Mouse (Mus musculus) forebrain, embryonic 16.5 days (tissue): ENCODE results near the gene 6030408B16Rik. TPM values are rescaled to one million over a fixed set of nuclear protein-coding genes. Genes with fewer than 3 reads are reported as not detected.
A peak's percentile ranks its signal among the peaks of the same experiment; 100 is the strongest.

ENCODE experiments used
- ATAC-seq: fragments of 200-750 bp; cut with Nextera tagmentation; 2 replicates; pipeline ENCODE4 v1.8.0; 2017; ENCODE audit warnings: mild to moderate bottlenecking, moderate library complexity
- H3K27ac ChIP-seq: fragments of 300-500 bp; sonication (generic); 2 replicates; pipeline ENCODE4 v1.5.1; 2014; ENCODE audit warnings: low read length, control low read depth
- H3K27me3 ChIP-seq: fragments of 300-500 bp; sonication (generic); replicated peaks from 2 replicates; pipeline ENCODE4 v1.6.1; 2014; ENCODE audit warnings: low read length; ENCODE audit not compliant: control insufficient read depth, insufficient read depth
- H3K36me3 ChIP-seq: fragments of 300-500 bp; sonication (generic); 2 replicates; pipeline ENCODE4 v1.6.1; 2014; ENCODE audit not compliant: control insufficient read depth, insufficient read depth
- H3K4me1 ChIP-seq: fragments of 300-500 bp; sonication (generic); replicated peaks from 2 replicates; pipeline ENCODE4 v1.6.1; 2014; ENCODE audit warnings: low read length; ENCODE audit not compliant: control insufficient read depth, insufficient read depth
- H3K4me2 ChIP-seq: fragments of 300-500 bp; sonication (generic); 2 replicates; pipeline ENCODE4 v1.6.1; 2014; ENCODE audit warnings: mild to moderate bottlenecking, low read length, control low read depth
- H3K4me3 ChIP-seq: fragments of 300-500 bp; sonication (generic); replicated peaks from 2 replicates; pipeline ENCODE4 v1.5.1; 2014; ENCODE audit warnings: mild to moderate bottlenecking, low read length, control low read depth
- H3K9ac ChIP-seq: fragments of 300-500 bp; sonication (generic); replicated peaks from 2 replicates; pipeline ENCODE4 v1.6.1; 2014; ENCODE audit warnings: low read depth, low read length, control low read depth
- H3K9me3 ChIP-seq: fragments of 300-500 bp; sonication (generic); 2 replicates; pipeline ENCODE4 v1.6.1; 2016; ENCODE audit warnings: low read length; ENCODE audit not compliant: control insufficient read depth
- WGBS: fragments of 180-500 bp; shearing (Covaris S2); extraction: QIAGEN DNeasy Blood & Tissue Kit; methylation state at CpG from one replicate; pipeline ENCODE4 v1.1.7; 2014; 5-methylcytosine and 5-hydroxymethylcytosine counted together
- polyA plus RNA-seq: library from polyadenylated mRNA; unstranded; fragments of >200 nt; fragmentation: Nextera tagmentation; extraction: Ambion mirVana; gene quantifications from 2 replicates; pipeline ENCODE4 v1.2.1, GENCODE M21; 2015

Gene 6030408B16Rik
- polyA plus RNA-seq, 1 experiment from 2014 or later = 0.30 TPM

GRCm38 (mm10) chr15:101279430-101279999, 13.5 kb upstream of the 6030408B16Rik start:
- H3K4me3 ChIP-seq = no peak overlapping the region

DNA sequence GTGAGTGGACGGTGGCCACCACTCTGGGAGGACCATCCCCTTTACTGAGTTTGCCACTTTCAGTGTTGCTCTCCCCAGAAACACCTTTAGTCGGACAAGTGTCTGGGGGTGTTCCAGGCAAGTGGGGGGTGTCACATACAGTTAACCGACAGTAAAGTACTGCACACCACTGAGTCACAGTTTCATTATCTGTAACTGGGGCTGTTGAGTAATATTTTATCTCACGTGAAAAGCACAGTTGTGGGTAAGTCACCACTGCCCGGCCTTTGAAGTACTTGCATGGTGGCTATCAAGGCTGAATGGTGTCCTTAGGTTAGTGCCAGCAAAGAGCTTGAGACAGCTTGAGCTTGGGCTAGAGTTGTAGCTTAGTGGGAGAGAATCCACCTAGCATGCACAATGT, 10.5 kb upstream of the 6030408B16Rik start:
- Histone ChIP-seq H3K27me3 (no peaks in the 10 kb centered on the region), H3K4me1 (peaks cover 14% of the 10 kb centered on the region), H3K27ac (no peak overlapping the region), H3K9ac (no peak overlapping the region), H3K4me2 (no peak overlapping the region), H3K4me3 (no peak overlapping the region), H3K9me3 (no peaks in the 10 kb centered on the region), H3K36me3 (peaks cover 4% of the 10 kb centered on the region; the same call in 1 of the 2 replicates)
- no peak for ATAC-seq
- 82% methylated on average over 5 of the region's 5 CpGs for WGBS

More at GRCm38 (mm10) chr15:101279430-101279999, 13.5 kb upstream of the 6030408B16Rik start:
- Histone ChIP-seq H3K36me3 (no peaks in the 10 kb centered on the region), H3K9me3 (no peaks in the 10 kb centered on the region), H3K4me1 (no peaks in the 10 kb centered on the region; the same call in 1 of the 2 replicates), H3K4me2 (no peak overlapping the region), H3K27me3 (no peaks in the 10 kb centered on the region), H3K27ac (no peak overlapping the region), H3K9ac (no peak overlapping the region)
- WGBS = 78% methylated on average over 12 of the region's 12 CpGs
- ATAC-seq = no peak

GRCm38 (mm10) chr15:101283183-101283910, 9.7 kb upstream of the 6030408B16Rik start:
- H3K4me3 ChIP-seq = peak overlapping the region; percentile 72
- no peaks in the 10 kb centered on the region for H3K9me3 ChIP-seq
- H3K4me1 ChIP-seq = peaks cover 14% of the 10 kb centered on the region
- H3K27ac ChIP-seq = peak overlapping the region; percentile 19; the same call in 1 of the 2 replicates
- H3K4me2 ChIP-seq = peak overlapping the region; percentile 83
- 1% methylated on average over 26 of the region's 26 CpGs for WGBS
- H3K27me3 ChIP-seq = no peaks in the 10 kb centered on the region
- ATAC-seq = peak; percentile 49
- peak overlapping the region; percentile 75 for H3K9ac ChIP-seq
- H3K36me3 ChIP-seq = peaks cover 9% of the 10 kb centered on the region; the same call in 1 of the 2 replicates

GRCm38 (mm10) chr15:101283911-101284750, 8.9 kb upstream of the 6030408B16Rik start, which contains the start of gene Atg101:
TSS of gene Atg101 (plus strand) at chr15:101284272.
- H3K27me3 ChIP-seq = no peaks in the 10 kb centered on the region
- peak within 1 kb of the TSS; percentile 72 for H3K4me3 ChIP-seq
- peaks cover 14% of the 10 kb centered on the region for H3K4me1 ChIP-seq
- H3K27ac ChIP-seq = peak within 1 kb of the TSS; percentile 62
- under 1% methylated on average over 61 of the region's 61 CpGs for WGBS
- peak within 1 kb of the TSS; percentile 83 for H3K4me2 ChIP-seq
- H3K9me3 ChIP-seq = no peaks in the 10 kb centered on the region
- H3K36me3 ChIP-seq = peaks cover 9% of the 10 kb centered on the region; the same call in 1 of the 2 replicates
- ATAC-seq = peak; percentile 97
- H3K9ac ChIP-seq = peak within 1 kb of the TSS; percentile 75

DNA sequence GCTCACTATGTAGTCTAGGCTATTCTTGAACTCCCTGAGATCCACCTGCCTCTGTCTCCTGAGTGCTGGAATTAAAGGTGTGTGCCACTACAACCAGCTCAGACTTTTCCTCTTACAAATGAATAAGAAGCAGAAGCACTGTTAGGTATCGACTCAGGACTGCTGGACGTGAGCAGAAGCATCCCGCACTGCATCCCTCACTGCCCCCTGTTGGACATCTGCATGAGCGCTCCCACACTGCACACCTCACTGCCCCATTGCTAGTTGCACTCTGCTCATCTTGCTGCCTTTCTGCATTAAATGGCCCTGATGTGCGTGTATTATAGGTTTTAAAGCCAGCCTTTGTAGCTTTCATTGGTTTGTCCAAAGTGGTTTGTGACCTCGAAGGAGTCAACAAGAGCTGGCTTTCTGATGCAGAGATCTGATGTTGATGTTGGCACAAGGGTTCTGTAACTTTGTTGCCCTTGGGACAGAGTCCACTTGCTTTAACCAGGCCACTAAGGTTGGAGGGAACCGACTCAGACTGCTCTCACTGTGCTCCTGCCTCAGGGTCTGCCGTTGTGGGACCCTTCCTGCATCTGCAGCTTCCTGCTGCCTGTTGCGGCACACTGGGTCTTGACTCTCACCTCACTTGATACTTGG, 6.8 kb upstream of the 6030408B16Rik start:
- Histone ChIP-seq H3K9ac (no peak overlapping the region), H3K27me3 (no peaks in the 10 kb centered on the region), H3K9me3 (no peaks in the 10 kb centered on the region), H3K27ac (no peak overlapping the region), H3K36me3 (peaks cover 14% of the 10 kb centered on the region; the same call in 1 of the 2 replicates), H3K4me1 (peaks cover 14% of the 10 kb centered on the region), H3K4me2 (no peak overlapping the region), H3K4me3 (no peak overlapping the region)
- ATAC-seq = no peak
- 62% methylated on average over 9 of the region's 9 CpGs for WGBS

- no peak overlapping the region for H3K27ac ChIP-seq
- ATAC-seq = no peak
- H3K4me2 ChIP-seq = no peak overlapping the region
- no peak overlapping the region for H3K9ac ChIP-seq
- H3K9me3 ChIP-seq = no peaks in the 10 kb centered on the region
- H3K4me1 ChIP-seq = peaks cover 14% of the 10 kb centered on the region
- H3K36me3 ChIP-seq = peaks cover 16% of the 10 kb centered on the region; the same call in 1 of the 2 replicates
- no peak overlapping the region for H3K4me3 ChIP-seq
- WGBS = 91% methylated on average over 6 of the region's 6 CpGs
- H3K27me3 ChIP-seq = no peaks in the 10 kb centered on the region
Observed at GRCm38 (mm10) chr15:101287361-101287760, 5.7 kb upstream of the 6030408B16Rik start.

DNA sequence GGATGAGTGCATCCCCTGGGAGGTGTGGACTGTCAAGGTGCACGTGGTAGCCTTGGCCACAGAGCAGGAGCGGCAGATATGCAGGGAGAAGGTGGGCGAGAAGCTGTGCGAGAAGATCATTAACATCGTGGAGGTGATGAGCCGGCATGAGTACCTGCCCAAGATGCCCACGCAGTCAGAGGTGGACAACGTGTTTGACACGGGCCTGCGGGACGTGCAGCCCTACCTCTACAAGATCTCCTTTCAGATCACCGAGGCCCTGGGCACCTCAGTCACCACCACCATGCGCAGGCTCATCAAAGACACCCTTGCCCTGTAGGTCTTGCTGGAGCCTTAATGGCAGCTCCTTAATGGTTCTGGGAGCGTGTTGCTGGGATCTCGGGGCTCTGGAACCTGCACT, 2.7 kb upstream of the 6030408B16Rik start:
- Histone ChIP-seq H3K27me3 (no peaks in the 10 kb centered on the region), H3K4me1 (peaks cover 6% of the 10 kb centered on the region), H3K4me2 (no peak overlapping the region), H3K27ac (no peak overlapping the region), H3K9me3 (no peaks in the 10 kb centered on the region), H3K4me3 (no peak overlapping the region), H3K9ac (no peak overlapping the region), H3K36me3 (peaks cover 16% of the 10 kb centered on the region; the same call in 1 of the 2 replicates)
- 96% methylated on average over 15 of the region's 15 CpGs for WGBS
- no peak for ATAC-seq

GRCm38 (mm10) chr15:101292012-101292411, 1.0 kb upstream of the 6030408B16Rik start:
- no peak for ATAC-seq
- no peaks in the 10 kb centered on the region for H3K27me3 ChIP-seq
- no peaks in the 10 kb centered on the region for H3K9me3 ChIP-seq
- H3K36me3 ChIP-seq = peaks cover 16% of the 10 kb centered on the region; the same call in 1 of the 2 replicates
- H3K4me3 ChIP-seq = no peak overlapping the region
- no peaks in the 10 kb centered on the region for H3K4me1 ChIP-seq
- 91% methylated on average over 3 of the region's 3 CpGs for WGBS
- H3K4me2 ChIP-seq = no peak overlapping the region
- H3K9ac ChIP-seq = no peak overlapping the region
- H3K27ac ChIP-seq = no peak overlapping the region
